Mouse (Mus musculus) spleen, postnatal 14 days (tissue): Measurements from ENCODE around the gene Sytl2.

Experiments used
- DNase-seq, 2 experiments: peaks; one replicate each; pipeline ENCODE4 v3.0.0; 2021 to 2022; ENCODE audit warnings: low spot score in 2 of 2

Sytl2 gene

GRCm38 (mm10) chr7:90301942-90302646 is at the start of gene Sytl2:
Sytl2 (plus strand) TSS chr7:90302252.
- DNase-seq = peak; percentile 27 to 42

- DNase-seq = no peak
Measured at GRCm38 (mm10) chr7:90252946-90253345, 49.1 kb upstream of the Sytl2 start.

GRCm38 (mm10) chr7:90258701-90259100 is 43.4 kb upstream of the Sytl2 start:
- no peak for DNase-seq

GRCm38 (mm10) chr7:90259899-90260298 is 42.2 kb upstream of the Sytl2 start:
- no peak for DNase-seq

GRCm38 (mm10) chr7:90261902-90262599 is 40.0 kb upstream of the Sytl2 start:
- DNase-seq = no peak

GRCm38 (mm10) chr7:90265289-90265970 is 36.6 kb upstream of the Sytl2 start, which contains the start of gene Ccdc83:
Ccdc83 (minus strand) TSS chr7:90265777.
- peak; percentile 36 to 65 for DNase-seq

GRCm38 (mm10) chr7:90270141-90270540 is 31.9 kb upstream of the Sytl2 start:
- DNase-seq = no peak

- DNase-seq = no peak
Measured at GRCm38 (mm10) chr7:90274561-90275100, 27.4 kb upstream of the Sytl2 start.

GRCm38 (mm10) chr7:90277246-90277645 is 24.8 kb upstream of the Sytl2 start:
- no peak for DNase-seq

GRCm38 (mm10) chr7:90277769-90278168 is 24.3 kb upstream of the Sytl2 start:
- no peak for DNase-seq

GRCm38 (mm10) chr7:90279136-90279535 is 22.9 kb upstream of the Sytl2 start:
- no peak for DNase-seq

- peak in 1 of 2 experiments; percentile 36 for DNase-seq
Measured at GRCm38 (mm10) chr7:90280274-90280875, 21.7 kb upstream of the Sytl2 start.

GRCm38 (mm10) chr7:90280878-90281277 is 21.2 kb upstream of the Sytl2 start:
- no peak for DNase-seq

GRCm38 (mm10) chr7:90281759-90282546 is 20.1 kb upstream of the Sytl2 start:
- DNase-seq = no peak

- no peak for DNase-seq
Measured at GRCm38 (mm10) chr7:90282786-90283185, 19.3 kb upstream of the Sytl2 start.

GRCm38 (mm10) chr7:90284793-90285192 is 17.3 kb upstream of the Sytl2 start:
- no peak for DNase-seq

- no peak for DNase-seq
Measured at GRCm38 (mm10) chr7:90291885-90292284, 10.2 kb upstream of the Sytl2 start.

GRCm38 (mm10) chr7:90302647-90303552 is 848 bp downstream of the Sytl2 start:
- DNase-seq = no peak

GRCm38 (mm10) chr7:90306079-90306478 is 4.0 kb downstream of the Sytl2 start:
- DNase-seq = no peak

- DNase-seq = no peak
Measured at GRCm38 (mm10) chr7:90306968-90307367, 4.9 kb downstream of the Sytl2 start.
